Mouse (Mus musculus): ENCODE data around the gene Tenm2.

GRCm38 (mm10) chr11:36052091-36052490 lies 1183.7 kb downstream of the Tenm2 start:
- TF ChIP-seq POLR2A (IDR thresholded peaks at IDR 0.05; ENCODE audit: low read depth, low read length) = no peak
- TF ChIP-seq CTCF (conservative IDR thresholded peaks at IDR 0.05; ENCODE audit: insufficient read depth, insufficient read length, low read depth, low read length) = no peak

All from kidney, adult 2 months (tissue).